Mouse (Mus musculus) MEL (cell line): ENCODE data around the gene Frmd4a.

Experiments
- CHD2 ChIP-seq: IDR thresholded peaks from 2 replicates; pipeline ENCODE4 v1.6.1; 2011; ENCODE audit warnings: low read length, improper control_type of control experiment
- CTCF ChIP-seq, 3 experiments: IDR thresholded peaks in 2 of 3; conservative IDR thresholded peaks in 1 of 3; 2 replicates each; pipeline ENCODE4 v1.5.1; 2011 to 2012; ENCODE audit warnings: low read length in 3 of 3, low read depth in 2 of 3, mild to moderate bottlenecking in 2 of 3, improper control_type of control experiment in 1 of 3, inconsistent platforms in 1 of 3, mixed read lengths in 1 of 3, moderate library complexity in 1 of 3; ENCODE audit not compliant: control insufficient read depth in 1 of 3, insufficient read depth in 1 of 3, poor library complexity in 1 of 3, severe bottlenecking in 1 of 3
- EP300 ChIP-seq, 2 experiments: IDR thresholded peaks; 2 replicates each; pipeline ENCODE4 v1.6.1; 2011; ENCODE audit warnings: improper control_type of control experiment in 2 of 2, low read length in 2 of 2, low read depth in 1 of 2, mild to moderate bottlenecking in 1 of 2
- HCFC1 ChIP-seq: IDR thresholded peaks from 2 replicates; pipeline ENCODE4 v1.6.1; 2012; ENCODE audit warnings: low read depth, mild to moderate bottlenecking, inconsistent platforms, low read length, improper control_type of control experiment, moderate library complexity
- MAFK ChIP-seq: IDR thresholded peaks from 2 replicates; pipeline ENCODE4 v1.6.1; 2011; ENCODE audit warnings: low read depth, mild to moderate bottlenecking, low read length, improper control_type of control experiment, borderline replicate concordance
- POLR2A ChIP-seq, 2 experiments: IDR thresholded peaks; 2 replicates each; pipeline ENCODE4 v1.6.1; 2011 to 2012; ENCODE audit warnings: low read length in 2 of 2, mild to moderate bottlenecking in 2 of 2, control low read depth in 1 of 2, improper control_type of control experiment in 1 of 2, low read depth in 1 of 2, moderate library complexity in 1 of 2; ENCODE audit not compliant: control insufficient read depth in 1 of 2, insufficient read depth in 1 of 2, poor library complexity in 1 of 2
- POLR2AphosphoS2 ChIP-seq: IDR thresholded peaks from 2 replicates; pipeline ENCODE4 v1.6.1; 2011; ENCODE audit warnings: low read length, improper control_type of control experiment
- TBP ChIP-seq: IDR thresholded peaks from 2 replicates; pipeline ENCODE4 v1.8.0; 2011; ENCODE audit warnings: low read depth, low read length, improper control_type of control experiment
- USF2 ChIP-seq, 2 experiments: IDR thresholded peaks; 2 replicates each; pipeline ENCODE4 v1.6.1; 2011 to 2012; ENCODE audit warnings: improper control_type of control experiment in 2 of 2, low read length in 2 of 2, borderline replicate concordance in 1 of 2, inconsistent platforms in 1 of 2, low read depth in 1 of 2, mild to moderate bottlenecking in 1 of 2; ENCODE audit not compliant: insufficient read depth in 1 of 2
- ZKSCAN1 ChIP-seq: IDR thresholded peaks from 2 replicates; pipeline ENCODE4 v1.6.1; 2012; ENCODE audit warnings: low read depth, mild to moderate bottlenecking, inconsistent platforms, low read length, improper control_type of control experiment, moderate library complexity

GRCm38 (mm10) chr2:4438739-4439138, 421.2 kb downstream of the Frmd4a start:
- no peak for TF ChIP-seq MAFK
- no peak for TF ChIP-seq CTCF (IDR thresholded peaks at IDR 0.05 in 2 of 3, conservative IDR thresholded peaks at IDR 0.05 in 1 of 3; ENCODE audit: control insufficient read depth in 1 of 3, insufficient read depth in 1 of 3, low read depth in 2 of 3, low read length in 3 of 3, poor library complexity in 1 of 3, severe bottlenecking in 1 of 3)
- TF ChIP-seq POLR2A (IDR thresholded peaks at IDR 0.05; ENCODE audit: control insufficient read depth in 1 of 2, insufficient read depth in 1 of 2, low read depth in 1 of 2, low read length in 2 of 2, poor library complexity in 1 of 2): no peak
- TF ChIP-seq POLR2AphosphoS2: no peak
- TF ChIP-seq HCFC1: no peak
- no peak for TF ChIP-seq TBP
- TF ChIP-seq CHD2: no peak
- TF ChIP-seq EP300 (IDR thresholded peaks at IDR 0.05; ENCODE audit: low read depth in 1 of 2, low read length in 2 of 2): no peak
- TF ChIP-seq ZKSCAN1: no peak
- no peak for TF ChIP-seq USF2 (IDR thresholded peaks at IDR 0.05; ENCODE audit: borderline replicate concordance in 1 of 2, insufficient read depth in 1 of 2, low read depth in 1 of 2, low read length in 2 of 2)
